Mouse (Mus musculus) natural killer cell, adult 2 months (primary cell): ENCODE data around the gene St3gal3.
A peak's percentile ranks its signal among the peaks of the same experiment; 100 is the strongest.

Experiments used
- DNase-seq, 2 experiments: peaks; one replicate each; pipeline ENCODE4 v3.0.0; 2022; ENCODE audit warnings: low spot score in 2 of 2

St3gal3 gene

GRCm38 (mm10) chr4:118134485-118135365 lies at the start of gene St3gal3:
Gene St3gal3, minus strand, starts transcription at chr4:118134914.
- DNase-seq, result peak; percentile 48 to 73

GRCm38 (mm10) chr4:118180301-118181080 lies 45.8 kb upstream of the St3gal3 start:
- DNase-seq, result no peak

- peak; percentile 92 for DNase-seq
Observed at GRCm38 (mm10) chr4:118179467-118180300, 45.0 kb upstream of the St3gal3 start, which contains the start of gene Kdm4a. Gene Kdm4a, minus strand, starts transcription at chr4:118180043.

- no peak for DNase-seq
Observed at GRCm38 (mm10) chr4:118178952-118179466, 44.3 kb upstream of the St3gal3 start.

- no peak for DNase-seq
Observed at GRCm38 (mm10) chr4:118172461-118172860, 37.7 kb upstream of the St3gal3 start.

- DNase-seq, result peak in 1 of 2 experiments; percentile 22
Observed at GRCm38 (mm10) chr4:118171006-118171405, 36.3 kb upstream of the St3gal3 start.

GRCm38 (mm10) chr4:118162123-118162522 lies 27.4 kb upstream of the St3gal3 start:
- DNase-seq, result no peak

GRCm38 (mm10) chr4:118157666-118158065 lies 23.0 kb upstream of the St3gal3 start:
- DNase-seq, result no peak

- no peak for DNase-seq
Observed at GRCm38 (mm10) chr4:118156559-118156958, 21.8 kb upstream of the St3gal3 start.

GRCm38 (mm10) chr4:118154889-118155288 lies 20.2 kb upstream of the St3gal3 start:
- no peak for DNase-seq

GRCm38 (mm10) chr4:118152020-118152785 lies 17.5 kb upstream of the St3gal3 start:
- peak in 1 of 2 experiments; percentile 10 for DNase-seq

- DNase-seq, result no peak
Observed at GRCm38 (mm10) chr4:118150804-118151203, 16.1 kb upstream of the St3gal3 start.

GRCm38 (mm10) chr4:118149956-118150680 lies 15.4 kb upstream of the St3gal3 start:
- no peak for DNase-seq

- no peak for DNase-seq
Observed at GRCm38 (mm10) chr4:118149055-118149576, 14.4 kb upstream of the St3gal3 start.

- DNase-seq, result no peak
Observed at GRCm38 (mm10) chr4:118148317-118148687, 13.6 kb upstream of the St3gal3 start.

GRCm38 (mm10) chr4:118147547-118148316 lies 13.0 kb upstream of the St3gal3 start:
- DNase-seq, result no peak

- no peak for DNase-seq
Observed at GRCm38 (mm10) chr4:118147090-118147489, 12.4 kb upstream of the St3gal3 start.

- peak in 1 of 2 experiments; percentile 54 for DNase-seq
Observed at GRCm38 (mm10) chr4:118144324-118144723, 9.6 kb upstream of the St3gal3 start.

- no peak for DNase-seq
Observed at GRCm38 (mm10) chr4:118143679-118144078, 9.0 kb upstream of the St3gal3 start.
